Mouse (Mus musculus): ENCODE results near the gene Olfr666. TPM values are rescaled to one million over a fixed set of nuclear protein-coding genes. Genes with fewer than 3 reads are reported as not detected.

Gene Olfr666
- polyA plus RNA-seq, 1 experiment from 2014 or later: not detected

Other genes starting within 250 kb of the Olfr666 start
- not detected in 2 replicates for gene Olfr658, start 248.6 kb downstream of the Olfr666 start, polyA plus RNA-seq (2015; fragmentation: Nextera tagmentation; extraction: Ambion mirVana)
- not detected in 2 replicates for gene Olfr659, start 229.2 kb downstream of the Olfr666 start, polyA plus RNA-seq (2015; fragmentation: Nextera tagmentation; extraction: Ambion mirVana)
- not detected in 2 replicates for gene Olfr661, start 209.5 kb downstream of the Olfr666 start, polyA plus RNA-seq (2015; fragmentation: Nextera tagmentation; extraction: Ambion mirVana)
- not detected in 2 replicates for gene Usp17le, start 118.5 kb downstream of the Olfr666 start, polyA plus RNA-seq (2015; fragmentation: Nextera tagmentation; extraction: Ambion mirVana)
- not detected in 2 replicates for gene Usp17lb, start 53.3 kb downstream of the Olfr666 start, polyA plus RNA-seq (2015; fragmentation: Nextera tagmentation; extraction: Ambion mirVana)
- gene Usp17la, start 38.9 kb downstream of the Olfr666 start, polyA plus RNA-seq (2015; fragmentation: Nextera tagmentation; extraction: Ambion mirVana): not detected in 2 replicates
- gene Olfr665, start 17.9 kb downstream of the Olfr666 start, polyA plus RNA-seq (2015; fragmentation: Nextera tagmentation; extraction: Ambion mirVana): not detected in 2 replicates
- not detected in 2 replicates for gene Olfr667, start 25.5 kb upstream of the Olfr666 start, polyA plus RNA-seq (2015; fragmentation: Nextera tagmentation; extraction: Ambion mirVana)
- gene Olfr668, start 32.1 kb upstream of the Olfr666 start, polyA plus RNA-seq (2015; fragmentation: Nextera tagmentation; extraction: Ambion mirVana): not detected in 2 replicates
- not detected in 2 replicates for gene Olfr669, start 38.3 kb upstream of the Olfr666 start, polyA plus RNA-seq (2015; fragmentation: Nextera tagmentation; extraction: Ambion mirVana)
- gene Olfr670, start 66.7 kb upstream of the Olfr666 start, polyA plus RNA-seq (2015; fragmentation: Nextera tagmentation; extraction: Ambion mirVana): not detected in 2 replicates
- not detected in 2 replicates for gene Olfr671, start 83.2 kb upstream of the Olfr666 start, polyA plus RNA-seq (2015; fragmentation: Nextera tagmentation; extraction: Ambion mirVana)
- not detected in 2 replicates for gene Olfr672, start 106.1 kb upstream of the Olfr666 start, polyA plus RNA-seq (2015; fragmentation: Nextera tagmentation; extraction: Ambion mirVana)
- not detected in 2 replicates for gene Olfr675, start 132.5 kb upstream of the Olfr666 start, polyA plus RNA-seq (2015; fragmentation: Nextera tagmentation; extraction: Ambion mirVana)
- not detected in 2 replicates for gene Olfr676, start 136.7 kb upstream of the Olfr666 start, polyA plus RNA-seq (2015; fragmentation: Nextera tagmentation; extraction: Ambion mirVana)
- not detected in 2 replicates for gene Olfr677, start 155.4 kb upstream of the Olfr666 start, polyA plus RNA-seq (2015; fragmentation: Nextera tagmentation; extraction: Ambion mirVana)
- not detected in 2 replicates for gene Olfr678, start 168.5 kb upstream of the Olfr666 start, polyA plus RNA-seq (2015; fragmentation: Nextera tagmentation; extraction: Ambion mirVana)
- not detected in 2 replicates for gene Olfr679, start 185.3 kb upstream of the Olfr666 start, polyA plus RNA-seq (2015; fragmentation: Nextera tagmentation; extraction: Ambion mirVana)
- gene Olfr680-ps1, start 196.9 kb upstream of the Olfr666 start, polyA plus RNA-seq (2015; fragmentation: Nextera tagmentation; extraction: Ambion mirVana): not detected in 2 replicates
- not detected in 2 replicates for gene Olfr681, start 220.9 kb upstream of the Olfr666 start, polyA plus RNA-seq (2015; fragmentation: Nextera tagmentation; extraction: Ambion mirVana)